Mouse (Mus musculus): Measurements from ENCODE around the gene Naaladl2.
"Not testable (repeated sequence)": the region's sequence is repeated elsewhere in the genome, so short reads cannot be mapped to it uniquely, and the experiment has no call there.

The Naaladl2 gene

GRCm38 (mm10) chr3:24217476-24217875 lies 926.6 kb downstream of the Naaladl2 start:
- DNase-seq: no peak

- DNase-seq: no peak
Observed at GRCm38 (mm10) chr3:24166531-24166930, 977.5 kb downstream of the Naaladl2 start.

- DNase-seq: no peak
Observed at GRCm38 (mm10) chr3:24163992-24164391, 980.1 kb downstream of the Naaladl2 start.

DNA sequence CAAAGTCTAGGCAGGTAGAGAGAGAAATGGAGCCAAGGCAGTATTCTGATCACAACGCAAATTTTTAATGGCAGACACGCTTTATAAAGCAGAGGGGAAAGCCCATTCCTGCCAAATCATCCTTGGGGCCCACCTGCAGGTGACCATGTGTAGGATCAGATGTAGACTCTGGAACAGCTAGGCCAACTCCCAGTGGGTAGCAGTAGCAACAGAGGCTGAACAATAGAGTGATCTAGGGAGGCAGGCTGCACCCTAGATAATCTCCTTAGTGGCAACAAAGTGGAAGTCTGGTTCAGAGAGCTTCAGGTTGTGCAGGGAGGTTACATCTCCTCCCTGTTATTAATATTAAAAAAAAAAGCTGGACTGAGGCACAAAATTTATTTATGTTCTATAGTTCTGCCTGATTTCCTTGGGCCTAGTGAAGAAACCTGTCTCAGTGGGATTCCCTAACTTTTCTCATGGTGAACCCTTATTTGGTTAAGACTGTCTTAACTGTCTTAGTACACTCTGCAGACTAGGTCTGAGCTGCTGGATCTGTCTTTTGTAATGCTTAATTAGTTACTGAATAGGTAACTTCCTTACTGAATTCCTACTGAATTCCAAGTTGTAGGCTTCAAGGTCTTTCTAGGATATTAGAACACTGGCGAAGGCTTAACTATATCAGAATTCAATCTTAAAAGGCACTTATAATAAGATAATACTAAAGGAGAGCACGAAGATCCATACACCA lies 992.8 kb downstream of the Naaladl2 start:
- not testable (repeated sequence) for DNase-seq

DNA sequence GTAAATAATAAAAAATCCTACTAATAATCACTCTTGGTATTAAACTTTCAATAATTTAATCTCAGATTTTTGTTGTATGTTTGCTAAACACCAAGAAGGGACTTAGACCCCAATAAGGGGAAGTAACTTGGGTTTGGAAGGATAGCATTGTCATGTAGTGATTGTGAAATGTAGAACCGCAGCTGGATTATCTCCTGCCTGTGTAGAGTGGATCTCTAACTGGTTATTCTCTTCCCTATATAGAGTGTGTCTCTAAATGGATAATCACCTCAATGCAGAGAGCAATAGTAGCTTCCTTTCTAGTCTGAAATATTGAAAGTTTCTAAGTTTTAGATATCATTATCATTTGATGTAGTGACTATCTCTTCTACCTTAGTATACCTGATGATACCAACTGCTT lies 1001.3 kb downstream of the Naaladl2 start:
- DNase-seq: no peak

DNA sequence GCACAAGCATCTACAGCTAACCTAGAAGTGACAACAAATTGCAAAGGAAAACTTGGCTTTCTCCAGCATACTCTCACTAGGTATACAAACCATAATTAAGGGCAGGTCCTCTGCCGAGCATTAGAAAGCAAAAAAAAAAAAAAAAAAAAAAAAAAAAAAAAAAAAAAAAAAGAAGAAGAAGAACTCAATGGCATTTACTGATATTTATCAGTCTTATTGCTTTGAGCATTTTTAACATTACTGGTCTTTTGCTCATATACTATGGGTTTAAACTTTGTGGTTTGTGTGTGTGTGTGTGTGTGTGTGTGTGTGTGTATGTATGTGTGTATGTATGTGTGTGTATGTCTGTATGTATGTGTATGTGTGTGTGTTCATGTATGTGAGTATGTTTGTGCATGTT lies 1006.1 kb downstream of the Naaladl2 start:
- no peak for DNase-seq

DNA sequence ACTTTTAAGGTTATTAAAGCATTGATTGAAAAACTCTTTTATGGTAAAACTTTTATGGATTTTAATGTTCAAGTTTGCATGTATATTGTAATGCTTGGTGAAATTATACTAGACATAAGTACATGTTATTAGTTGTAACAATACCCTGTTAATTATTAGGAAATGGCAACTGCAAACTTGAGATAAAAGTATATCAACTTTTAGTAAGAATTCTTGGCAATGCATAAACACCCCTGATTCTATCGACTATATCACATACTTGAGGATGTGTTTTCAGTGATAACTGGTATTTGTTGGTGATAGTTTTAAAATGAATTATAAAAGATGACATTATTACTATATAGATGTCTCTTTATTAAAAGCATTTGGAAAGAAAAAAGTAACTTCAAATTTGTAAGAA lies 1017.9 kb downstream of the Naaladl2 start:
- no peak for DNase-seq

DNA sequence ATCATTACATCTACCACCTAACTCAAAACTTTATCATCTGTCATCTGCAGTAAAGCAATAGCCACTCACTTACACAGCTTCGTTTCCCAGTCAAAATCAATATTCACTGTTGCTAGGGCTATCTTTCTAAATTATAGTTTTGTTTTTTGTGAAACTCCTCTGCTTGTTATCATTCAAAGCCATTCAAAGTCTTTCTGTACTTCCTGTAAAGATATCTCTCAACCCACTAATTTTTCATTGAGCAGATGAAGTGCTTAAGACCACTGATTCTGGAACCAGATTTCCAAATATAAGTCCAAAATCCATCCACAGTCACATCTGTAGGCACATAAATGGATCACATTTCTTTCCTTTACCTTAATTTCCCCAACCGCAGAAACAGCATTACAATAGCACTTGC lies 1020.0 kb downstream of the Naaladl2 start:
- DNase-seq: no peak

GRCm38 (mm10) chr3:24118136-24118535 lies 1025.9 kb downstream of the Naaladl2 start:
- DNase-seq: no peak

- DNase-seq: no peak
Observed at GRCm38 (mm10) chr3:24114849-24115248, 1029.2 kb downstream of the Naaladl2 start.

DNA sequence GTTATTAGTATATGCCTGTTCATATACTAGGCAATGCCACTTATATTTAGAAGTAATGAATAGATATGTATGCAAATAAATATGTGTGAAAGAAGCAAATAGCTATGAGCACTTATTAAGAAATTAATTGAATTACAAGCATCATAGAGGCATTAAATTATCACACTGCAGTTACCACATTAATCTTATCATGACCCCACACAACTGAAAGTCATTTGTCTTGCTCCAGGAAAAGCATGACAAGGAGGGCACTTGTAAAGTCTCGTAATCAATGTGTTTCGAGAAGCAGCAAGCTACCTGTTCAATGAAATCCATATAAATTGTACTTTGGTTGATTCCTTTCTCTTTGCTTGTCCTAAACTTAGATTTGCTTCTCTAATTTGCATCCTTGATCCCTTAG lies 1030.7 kb downstream of the Naaladl2 start:
- no peak for DNase-seq

GRCm38 (mm10) chr3:24106391-24106790 lies 1037.7 kb downstream of the Naaladl2 start:
- DNase-seq: no peak

DNA sequence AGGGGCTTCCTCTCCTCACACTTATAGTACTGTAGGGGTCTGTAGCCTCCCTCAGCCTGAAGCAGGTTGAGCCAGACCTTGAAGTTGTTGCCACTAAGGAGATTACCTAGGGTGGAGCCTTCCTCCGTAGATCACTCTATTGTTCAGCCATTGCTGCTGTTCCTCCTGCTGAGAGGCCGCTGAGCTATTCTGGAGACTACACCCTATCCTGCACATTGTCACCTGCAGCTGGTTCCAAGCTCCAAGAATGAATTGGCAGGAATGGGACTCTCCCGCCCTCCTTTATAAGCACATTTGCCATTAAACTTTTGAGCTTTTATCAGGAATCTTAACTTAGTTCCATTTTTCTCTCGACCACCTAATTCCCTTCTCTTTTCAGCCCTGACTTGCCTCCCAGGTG lies 1064.3 kb downstream of the Naaladl2 start:
- DNase-seq: no peak

- DNase-seq: peak; percentile 5 to 19
Observed at GRCm38 (mm10) chr3:24071169-24071797, 1072.8 kb downstream of the Naaladl2 start.

GRCm38 (mm10) chr3:24070424-24071168 lies 1073.5 kb downstream of the Naaladl2 start:
- DNase-seq: peak in 1 of 2 experiments; percentile 2

- DNase-seq: no peak
Observed at GRCm38 (mm10) chr3:24048217-24048616, 1095.8 kb downstream of the Naaladl2 start.

- no peak for DNase-seq
Observed at GRCm38 (mm10) chr3:24001741-24002140, 1142.3 kb downstream of the Naaladl2 start.

DNA sequence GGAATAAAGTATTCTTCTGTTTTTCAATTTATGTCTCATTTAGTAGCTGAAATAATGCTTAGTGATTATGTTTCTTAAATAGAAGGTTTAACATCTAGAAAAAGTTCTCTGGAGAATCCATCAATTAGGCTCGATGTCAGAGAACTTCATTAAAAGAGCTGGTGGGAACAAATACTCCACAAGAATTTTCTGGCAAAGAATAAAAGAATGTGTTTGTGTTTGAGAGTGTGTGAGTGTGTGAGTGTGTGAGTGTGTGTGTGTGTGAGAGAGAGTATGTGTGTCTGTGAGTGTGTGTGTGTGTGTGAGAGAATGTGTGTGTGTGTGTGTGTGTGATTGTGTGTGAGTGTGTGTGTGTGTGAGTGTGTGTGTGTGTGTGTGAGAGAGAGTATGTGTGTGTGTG lies 1170.3 kb downstream of the Naaladl2 start:
- DNase-seq: no peak

GRCm38 (mm10) chr3:23972747-23973667 lies 1171.1 kb downstream of the Naaladl2 start:
- no peak for DNase-seq

- no peak for DNase-seq
Observed at GRCm38 (mm10) chr3:23962961-23963621, 1181.0 kb downstream of the Naaladl2 start.

- DNase-seq: no peak
Observed at GRCm38 (mm10) chr3:23946182-23946581, 1197.9 kb downstream of the Naaladl2 start.

- DNase-seq: peak in 1 of 2 experiments; percentile 18
Observed at GRCm38 (mm10) chr3:23937299-23937698, 1206.8 kb downstream of the Naaladl2 start.
